Mouse (Mus musculus) midbrain, embryonic 15.5 days (tissue): Measurements from ENCODE around the gene Megf11. TPM values are rescaled to one million over a fixed set of nuclear protein-coding genes. Genes with fewer than 3 reads are reported as not detected.
A peak's percentile ranks its signal among the peaks of the same experiment; 100 is the strongest.

ENCODE experiments used
- ATAC-seq: fragments of 200-750 bp; cut with Nextera tagmentation; replicated peaks from 2 replicates; pipeline ENCODE4 v1.8.0; 2017; ENCODE audit warnings: moderate TSS enrichment
- H3K27ac ChIP-seq: fragments of 300-500 bp; sonication (generic); 2 replicates; pipeline ENCODE4 v1.5.1; 2015; ENCODE audit warnings: mild to moderate bottlenecking, inconsistent platforms
- H3K27me3 ChIP-seq: fragments of 300-500 bp; sonication (generic); replicated peaks from 2 replicates; pipeline ENCODE4 v1.6.1; 2015; ENCODE audit warnings: inconsistent platforms
- H3K36me3 ChIP-seq: fragments of 300-500 bp; sonication (generic); replicated peaks from 2 replicates; pipeline ENCODE4 v1.6.1; 2015; ENCODE audit warnings: inconsistent platforms
- H3K4me1 ChIP-seq: fragments of 300-500 bp; sonication (generic); 2 replicates; pipeline ENCODE4 v1.6.1; 2015; ENCODE audit warnings: inconsistent platforms
- H3K4me2 ChIP-seq: fragments of 300-500 bp; sonication (generic); 2 replicates; pipeline ENCODE4 v1.6.1; 2015; ENCODE audit warnings: inconsistent platforms, mild to moderate bottlenecking, moderate library complexity
- H3K4me3 ChIP-seq: fragments of 300-500 bp; sonication (generic); 2 replicates; pipeline ENCODE4 v1.5.1; 2015; ENCODE audit warnings: mild to moderate bottlenecking, inconsistent platforms
- H3K9ac ChIP-seq: fragments of 300-500 bp; sonication (generic); 2 replicates; pipeline ENCODE4 v1.6.1; 2015; ENCODE audit warnings: mild to moderate bottlenecking, inconsistent platforms
- H3K9me3 ChIP-seq: fragments of 300-500 bp; sonication (generic); 2 replicates; pipeline ENCODE4 v1.6.1; 2016; ENCODE audit warnings: inconsistent platforms
- WGBS: fragments of 180-500 bp; shearing (Covaris S2); methylation state at CpG from one replicate; pipeline ENCODE4 v1.1.7; 2015; ENCODE audit warnings: mixed read lengths; 5-methylcytosine and 5-hydroxymethylcytosine counted together
- polyA plus RNA-seq: library from polyadenylated mRNA; unstranded; fragments of >200 nt; fragmentation: Nextera tagmentation; extraction: Ambion mirVana; gene quantifications from 2 replicates; pipeline ENCODE4 v1.2.1, GENCODE M21; 2015

Megf11 gene
- polyA plus RNA-seq, 1 experiment from 2014 or later = 22.4 TPM

GRCm38 (mm10) chr9:64607049-64607448 is 221.6 kb downstream of the Megf11 start:
- peak overlapping the region; percentile 73 for H3K27ac ChIP-seq

DNA sequence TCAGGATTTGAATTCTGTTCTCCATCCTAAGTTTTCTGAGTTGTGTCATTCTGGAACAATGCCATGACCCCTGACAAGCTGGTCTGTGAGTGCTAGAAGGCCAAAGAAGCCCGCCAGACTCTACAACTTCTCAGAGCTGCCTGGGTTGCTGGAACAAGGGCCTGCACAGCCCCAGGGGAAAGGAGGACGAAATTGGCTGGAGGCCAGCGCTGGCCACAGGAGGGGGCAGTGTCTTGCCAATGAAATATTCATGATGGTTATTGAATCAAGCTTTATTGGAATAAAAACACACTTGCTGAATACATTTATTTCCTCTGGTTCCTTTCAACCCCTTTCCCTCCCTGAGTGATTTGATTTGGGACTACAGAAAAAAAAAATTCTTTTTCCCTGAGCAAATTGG is 224.1 kb downstream of the Megf11 start:
- no peak overlapping the region for H3K9ac ChIP-seq
- ATAC-seq = no peak
- H3K27ac ChIP-seq = no peak overlapping the region
- WGBS = 14% methylated on average over 3 of the region's 3 CpGs
- H3K27me3 ChIP-seq = no peaks in the 10 kb centered on the region
- H3K4me2 ChIP-seq = no peak overlapping the region
- peaks cover 64% of the 10 kb centered on the region for H3K4me1 ChIP-seq
- H3K36me3 ChIP-seq = no peaks in the 10 kb centered on the region
- no peak overlapping the region for H3K4me3 ChIP-seq
- H3K9me3 ChIP-seq = no peaks in the 10 kb centered on the region

More at GRCm38 (mm10) chr9:64607049-64607448, 221.6 kb downstream of the Megf11 start:
- WGBS = 89% methylated on average over 1 of the region's 1 CpGs
- ATAC-seq = no peak
- no peaks in the 10 kb centered on the region for H3K9me3 ChIP-seq
- no peak overlapping the region for H3K9ac ChIP-seq
- no peaks in the 10 kb centered on the region for H3K27me3 ChIP-seq
- H3K36me3 ChIP-seq = no peaks in the 10 kb centered on the region
- no peak overlapping the region for H3K4me3 ChIP-seq
- H3K4me2 ChIP-seq = no peak overlapping the region
- H3K4me1 ChIP-seq = peaks cover 58% of the 10 kb centered on the region

DNA sequence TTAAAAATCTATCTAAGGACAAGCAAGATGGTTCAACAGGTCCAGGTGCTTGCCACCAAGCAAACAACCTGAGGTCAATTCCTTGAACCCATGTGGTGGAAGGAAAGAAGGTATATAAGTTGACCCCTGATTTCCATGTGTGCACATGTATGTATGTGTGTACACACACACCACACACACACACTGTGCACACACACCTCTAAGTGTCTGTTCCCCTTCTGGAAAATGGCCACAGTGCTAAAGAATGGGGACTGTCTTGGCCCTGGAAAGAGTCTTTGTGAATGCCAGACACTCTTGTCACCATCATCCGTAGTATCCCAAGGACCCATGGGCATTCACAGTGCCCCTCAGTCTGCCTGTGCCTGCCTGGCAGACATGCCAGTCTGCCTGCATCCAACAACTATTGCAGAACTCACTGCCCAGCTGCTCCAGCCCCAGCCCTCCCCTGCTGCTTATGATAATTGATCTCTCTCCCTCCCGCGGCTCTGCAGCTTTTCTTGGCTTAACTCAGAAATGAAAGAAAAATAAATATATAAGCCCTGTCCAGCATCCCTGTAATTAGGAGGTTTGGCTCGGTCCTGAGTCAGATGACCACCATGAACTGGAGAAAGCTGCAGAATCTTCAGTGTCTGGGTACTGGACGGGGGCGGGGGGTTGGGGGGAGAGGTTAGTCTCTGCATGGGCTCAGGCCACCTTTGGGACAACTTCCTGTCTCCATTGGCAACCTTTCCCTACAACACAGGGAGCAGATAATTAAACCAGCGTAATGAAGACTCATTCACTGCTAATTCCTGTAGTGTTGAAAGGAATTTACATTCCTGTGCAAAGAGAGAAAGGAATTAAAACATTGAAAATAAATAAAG is 226.9 kb downstream of the Megf11 start:
- H3K4me2 ChIP-seq = peak overlapping the region; percentile 30
- no peaks in the 10 kb centered on the region for H3K9me3 ChIP-seq
- no peaks in the 10 kb centered on the region for H3K36me3 ChIP-seq
- H3K27me3 ChIP-seq = no peaks in the 10 kb centered on the region
- peak overlapping the region; percentile 75 for H3K27ac ChIP-seq
- ATAC-seq = peak; percentile 68
- peaks cover 37% of the 10 kb centered on the region for H3K4me1 ChIP-seq
- H3K4me3 ChIP-seq = no peak overlapping the region
- 6% methylated on average over 7 of the region's 7 CpGs for WGBS
- no peak overlapping the region for H3K9ac ChIP-seq

DNA sequence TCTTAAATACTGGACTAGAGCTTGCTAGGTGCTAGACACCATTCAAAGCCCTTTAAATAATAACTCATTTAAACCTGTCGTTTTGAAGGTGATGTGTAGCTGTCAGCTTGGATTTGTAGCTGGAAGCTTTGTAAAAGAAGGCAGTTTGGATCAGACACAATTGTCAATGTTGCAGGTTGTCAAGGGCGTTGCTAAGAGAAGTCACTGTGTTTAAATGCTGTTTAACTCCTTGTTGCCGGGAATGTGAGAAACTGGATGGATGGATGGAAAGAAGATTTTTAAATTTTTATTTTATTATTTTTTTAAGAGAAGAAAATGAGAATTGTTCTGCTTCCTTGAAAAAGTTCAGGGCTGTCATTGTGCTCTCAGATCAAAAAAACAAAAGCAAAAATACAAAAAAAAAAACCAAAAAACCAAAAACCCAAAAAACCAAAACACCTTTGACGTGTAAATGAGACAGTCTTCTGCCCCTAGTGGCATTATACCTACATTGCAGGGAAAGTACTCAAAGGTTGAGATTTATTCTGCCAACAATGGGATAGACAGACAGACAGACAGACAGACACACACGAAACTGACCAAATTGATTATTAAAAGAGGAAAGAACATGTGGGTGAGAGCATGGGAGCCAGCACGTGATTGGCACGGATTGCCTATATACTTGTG is 227.7 kb downstream of the Megf11 start:
- H3K4me2 ChIP-seq = peak overlapping the region; percentile 30
- no peak overlapping the region for H3K4me3 ChIP-seq
- 39% methylated on average over 7 of the region's 7 CpGs for WGBS
- no peak overlapping the region for H3K9ac ChIP-seq
- peaks cover 35% of the 10 kb centered on the region for H3K4me1 ChIP-seq
- H3K9me3 ChIP-seq = no peaks in the 10 kb centered on the region
- ATAC-seq = no peak
- no peaks in the 10 kb centered on the region for H3K36me3 ChIP-seq
- H3K27me3 ChIP-seq = no peaks in the 10 kb centered on the region
- peak overlapping the region; percentile 75 for H3K27ac ChIP-seq

DNA sequence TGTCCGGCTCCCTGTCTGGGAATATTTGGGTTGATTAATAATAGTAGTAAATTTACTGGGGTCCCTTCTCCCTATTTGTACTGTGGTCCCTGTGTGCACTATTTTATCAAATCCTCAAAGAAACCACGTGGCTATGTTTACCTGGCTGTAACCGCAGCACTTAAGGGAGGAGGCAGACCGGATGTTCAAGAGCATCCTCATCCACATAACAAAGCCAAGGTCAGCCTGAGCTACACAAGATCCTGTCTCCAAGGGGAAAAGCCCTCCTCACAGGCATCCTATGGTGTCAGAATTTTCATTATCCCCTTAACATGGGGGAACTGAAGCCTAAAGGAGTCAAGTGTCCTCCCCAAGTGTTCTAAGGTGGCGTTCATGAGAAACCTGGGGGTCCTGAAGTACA is 232.0 kb downstream of the Megf11 start:
- Histone ChIP-seq H3K36me3 (no peaks in the 10 kb centered on the region), H3K4me3 (no peak overlapping the region), H3K9ac (no peak overlapping the region), H3K27ac (no peak overlapping the region), H3K4me1 (peaks cover 38% of the 10 kb centered on the region), H3K9me3 (no peaks in the 10 kb centered on the region), H3K4me2 (no peak overlapping the region), H3K27me3 (no peaks in the 10 kb centered on the region)
- no peak for ATAC-seq
- WGBS = 50% methylated on average over 5 of the region's 5 CpGs

GRCm38 (mm10) chr9:64618433-64618832 is 233.0 kb downstream of the Megf11 start:
- Histone ChIP-seq H3K27ac (no peak overlapping the region), H3K9me3 (no peaks in the 10 kb centered on the region), H3K4me1 (peaks cover 33% of the 10 kb centered on the region), H3K36me3 (no peaks in the 10 kb centered on the region), H3K4me3 (no peak overlapping the region), H3K27me3 (no peaks in the 10 kb centered on the region), H3K9ac (no peak overlapping the region), H3K4me2 (no peak overlapping the region)
- 69% methylated on average over 3 of the region's 3 CpGs for WGBS
- no peak for ATAC-seq

GRCm38 (mm10) chr9:64619440-64619839 is 234.0 kb downstream of the Megf11 start:
- Histone ChIP-seq H3K4me3 (no peak overlapping the region), H3K27me3 (no peaks in the 10 kb centered on the region), H3K9ac (no peak overlapping the region), H3K36me3 (no peaks in the 10 kb centered on the region), H3K27ac (peak overlapping the region; percentile 20; the same call in 1 of the 2 replicates), H3K4me1 (peaks cover 30% of the 10 kb centered on the region), H3K4me2 (no peak overlapping the region), H3K9me3 (no peaks in the 10 kb centered on the region)
- WGBS = 61% methylated on average over 10 of the region's 10 CpGs
- ATAC-seq = no peak

DNA sequence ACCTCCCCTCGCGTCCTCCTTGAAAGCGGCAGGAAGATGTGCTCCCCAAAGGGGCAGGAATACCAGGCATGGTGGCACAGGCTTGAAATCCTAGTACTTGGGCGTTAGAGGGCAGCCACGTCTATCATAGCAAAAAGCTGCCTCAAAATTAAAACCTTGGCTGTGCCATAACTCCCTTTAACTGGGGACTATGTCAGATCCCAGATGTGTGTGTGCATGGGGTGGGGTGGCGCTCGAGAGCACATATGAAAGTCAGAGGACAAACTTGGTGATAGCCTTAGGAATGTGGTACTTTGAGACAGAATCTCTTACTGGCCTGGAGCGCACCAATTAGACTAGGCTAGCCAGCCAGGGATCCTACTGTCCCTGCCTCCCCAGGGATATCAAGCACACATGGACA is 235.2 kb downstream of the Megf11 start:
- Histone ChIP-seq H3K4me3 (no peak overlapping the region), H3K9ac (no peak overlapping the region), H3K27me3 (no peaks in the 10 kb centered on the region), H3K4me1 (peaks cover 34% of the 10 kb centered on the region), H3K27ac (peak overlapping the region; percentile 29; the same call in 1 of the 2 replicates), H3K4me2 (no peak overlapping the region), H3K36me3 (no peaks in the 10 kb centered on the region), H3K9me3 (no peaks in the 10 kb centered on the region)
- WGBS = 71% methylated on average over 8 of the region's 8 CpGs
- ATAC-seq = no peak

GRCm38 (mm10) chr9:64621499-64622296 is 236.3 kb downstream of the Megf11 start:
- peaks cover 40% of the 10 kb centered on the region for H3K4me1 ChIP-seq
- H3K36me3 ChIP-seq = no peaks in the 10 kb centered on the region
- no peak overlapping the region for H3K4me3 ChIP-seq
- H3K27me3 ChIP-seq = no peaks in the 10 kb centered on the region
- peak overlapping the region; percentile 60 for H3K27ac ChIP-seq
- H3K9ac ChIP-seq = no peak overlapping the region
- 31% methylated on average over 5 of the region's 5 CpGs for WGBS
- H3K4me2 ChIP-seq = no peak overlapping the region
- H3K9me3 ChIP-seq = no peaks in the 10 kb centered on the region
- peak; percentile 58 for ATAC-seq

DNA sequence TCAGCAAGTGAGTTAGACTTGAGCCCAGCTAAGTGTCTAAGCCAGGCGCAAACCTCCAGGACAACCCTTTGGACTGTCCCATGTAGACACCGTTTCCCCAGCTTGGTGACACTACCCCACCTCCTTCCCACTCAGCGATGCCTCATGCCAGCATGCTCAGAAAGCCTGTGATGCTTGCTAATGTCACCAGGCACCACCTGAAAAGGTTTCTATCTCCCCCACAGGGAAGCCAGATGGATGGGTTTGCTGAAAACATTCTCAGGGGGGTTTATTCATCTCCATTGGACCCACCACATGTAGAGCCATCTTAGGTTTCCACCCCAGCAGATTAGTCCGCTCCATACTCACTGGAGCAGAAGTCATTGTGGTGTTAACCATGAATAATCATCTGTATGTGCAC is 237.9 kb downstream of the Megf11 start:
- Histone ChIP-seq H3K27ac (no peak overlapping the region), H3K9ac (no peak overlapping the region), H3K4me2 (no peak overlapping the region), H3K4me1 (peaks cover 40% of the 10 kb centered on the region), H3K9me3 (no peaks in the 10 kb centered on the region), H3K27me3 (no peaks in the 10 kb centered on the region), H3K4me3 (no peak overlapping the region), H3K36me3 (no peaks in the 10 kb centered on the region)
- 81% methylated on average over 4 of the region's 4 CpGs for WGBS
- no peak for ATAC-seq

DNA sequence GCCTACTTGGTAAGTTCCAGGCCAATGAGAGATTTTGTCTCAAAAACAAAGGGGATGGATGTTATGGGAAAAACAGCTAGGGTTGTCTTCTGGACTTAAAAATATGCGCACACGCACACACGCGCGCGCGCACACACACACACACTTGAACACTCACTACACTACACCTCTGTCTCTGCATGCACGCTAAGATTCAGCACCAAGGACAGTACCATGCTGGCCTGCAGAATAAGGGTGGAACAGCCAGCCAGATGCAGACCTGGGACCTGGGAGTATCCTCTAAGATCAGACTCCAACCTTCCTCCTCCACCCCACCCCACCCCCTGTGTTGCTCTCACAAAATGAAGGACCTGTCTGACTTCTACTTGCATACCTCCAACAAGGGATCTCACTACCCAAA is 239.1 kb downstream of the Megf11 start:
- H3K4me1 ChIP-seq = peaks cover 36% of the 10 kb centered on the region
- H3K27me3 ChIP-seq = no peaks in the 10 kb centered on the region
- H3K9me3 ChIP-seq = no peaks in the 10 kb centered on the region
- no peak overlapping the region for H3K9ac ChIP-seq
- H3K36me3 ChIP-seq = no peaks in the 10 kb centered on the region
- 69% methylated on average over 8 of the region's 8 CpGs for WGBS
- ATAC-seq = no peak
- H3K4me2 ChIP-seq = no peak overlapping the region
- no peak overlapping the region for H3K27ac ChIP-seq
- H3K4me3 ChIP-seq = no peak overlapping the region

DNA sequence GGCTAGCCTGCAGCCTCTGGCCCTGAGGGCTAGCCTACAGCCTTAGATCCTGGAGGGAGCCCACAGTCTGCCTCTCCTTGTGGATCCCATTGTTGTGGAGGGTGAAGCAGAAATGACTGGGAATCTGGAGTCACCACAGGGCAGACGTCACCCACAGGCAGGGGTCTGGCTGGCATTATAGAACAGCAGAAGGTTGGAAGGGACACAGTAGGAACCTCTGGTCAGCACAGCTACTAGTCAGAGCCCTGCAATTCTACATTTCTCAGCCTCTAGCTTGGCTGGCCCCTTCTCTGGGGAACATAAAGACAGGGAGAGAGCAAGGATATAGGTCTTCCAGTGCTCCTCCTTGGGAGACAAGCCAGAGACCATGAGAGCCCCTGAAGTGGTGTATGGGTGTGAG is 244.4 kb downstream of the Megf11 start:
- Histone ChIP-seq H3K4me1 (peaks cover 16% of the 10 kb centered on the region), H3K27ac (no peak overlapping the region), H3K27me3 (no peaks in the 10 kb centered on the region), H3K4me3 (no peak overlapping the region), H3K9me3 (no peaks in the 10 kb centered on the region), H3K4me2 (no peak overlapping the region), H3K9ac (no peak overlapping the region), H3K36me3 (no peaks in the 10 kb centered on the region)
- ATAC-seq = no peak
- WGBS = 43% methylated on average over 1 of the region's 1 CpGs
